Mouse (Mus musculus) neural tube, embryonic 13.5 days (tissue): ENCODE data around the gene Vti1a. TPM values are rescaled to one million over a fixed set of nuclear protein-coding genes. Genes with fewer than 3 reads are reported as not detected.

Experiments used
- polyA plus RNA-seq: library from polyadenylated mRNA; unstranded; fragments of >200 nt; fragmentation: Nextera tagmentation; extraction: Ambion mirVana; gene quantifications from 2 replicates; pipeline ENCODE4 v1.2.1, GENCODE M21; 2015

Gene Vti1a
- polyA plus RNA-seq, 1 experiment from 2014 or later = 28.8 TPM

Other genes with a start within 250 kb of the Vti1a start
- gene Gpam, start 189.1 kb upstream of the Vti1a start, polyA plus RNA-seq = 19.0 and 19.6 TPM in 2 replicates
- 0.27 and 0.29 TPM in 2 replicates for gene Tectb, start 135.6 kb upstream of the Vti1a start, polyA plus RNA-seq
- not detected in 2 replicates for gene Gucy2g, start 75.1 kb upstream of the Vti1a start, polyA plus RNA-seq
- 17.1 and 24.2 TPM in 2 replicates for gene Acsl5, start 64.4 kb upstream of the Vti1a start, polyA plus RNA-seq
- 66.6 and 78.1 TPM in 2 replicates for gene Zdhhc6, start 263 bp upstream of the Vti1a start, polyA plus RNA-seq